Mouse (Mus musculus): ENCODE data around the gene Gm5868. TPM values are rescaled to one million over a fixed set of nuclear protein-coding genes. Genes with fewer than 3 reads are reported as not detected.

Gm5868 gene
- polyA plus RNA-seq, 1 experiment from 2014 or later, result 7.8 TPM

Other genes starting within 250 kb of the Gm5868 start
- gene Corin, start 83.1 kb downstream of the Gm5868 start, polyA plus RNA-seq (2015; fragmentation: Nextera tagmentation; extraction: Ambion mirVana), result 4.6 and 4.8 TPM in 2 replicates
- gene Nfxl1, start 27.9 kb downstream of the Gm5868 start, polyA plus RNA-seq (2015; fragmentation: Nextera tagmentation; extraction: Ambion mirVana), result 14.5 and 15.6 TPM in 2 replicates
- gene Zar1, start 6.3 kb downstream of the Gm5868 start, polyA plus RNA-seq (2015; fragmentation: Nextera tagmentation; extraction: Ambion mirVana), result 3.4 and 3.7 TPM in 2 replicates
- gene Cnga1, start 56.7 kb upstream of the Gm5868 start, polyA plus RNA-seq (2015; fragmentation: Nextera tagmentation; extraction: Ambion mirVana), result not detected in 2 replicates
- gene Nipal1, start 60.2 kb upstream of the Gm5868 start, polyA plus RNA-seq (2015; fragmentation: Nextera tagmentation; extraction: Ambion mirVana), result 0.48 and 0.58 TPM in 2 replicates
- gene Txk, start 165.2 kb upstream of the Gm5868 start, polyA plus RNA-seq (2015; fragmentation: Nextera tagmentation; extraction: Ambion mirVana), result 0.10 TPM in 1 of 2 replicates, not detected in the other

Measured in hindbrain, embryonic 13.5 days (tissue).